Mouse (Mus musculus) right cerebral cortex, postnatal 14 days (tissue): ENCODE measurements at regions not wholly inside any gene's neighbourhood (a gene's known extent, or its start where the extent isn't known, plus 50 kb on each side); places are given as distances from the start of the nearest gene placed in this dataset.
A peak's percentile ranks its signal among the peaks of the same experiment; 100 is the strongest.

Experiments
- DNase-seq: peaks from one replicate; pipeline ENCODE4 v3.0.0; 2022

- DNase-seq, result no peak
These were observed 253.9 kb upstream of the Noct start for GRCm38 (mm10) chr3:50970386-50970785.

- no peak for DNase-seq
These were observed 251.2 kb upstream of the Noct start for GRCm38 (mm10) chr3:50973081-50973480.

GRCm38 (mm10) chr3:50976141-50976780 lies 248.0 kb upstream of the Noct start:
- no peak for DNase-seq

GRCm38 (mm10) chr3:50976818-50977217 lies 247.4 kb upstream of the Noct start:
- DNase-seq, result no peak

- DNase-seq, result no peak
These were observed 245.6 kb upstream of the Noct start for GRCm38 (mm10) chr3:50978636-50979035.

- no peak for DNase-seq
These were observed 244.7 kb upstream of the Noct start for GRCm38 (mm10) chr3:50979592-50979991.

GRCm38 (mm10) chr3:50981751-50982150 lies 242.5 kb upstream of the Noct start:
- DNase-seq, result no peak

GRCm38 (mm10) chr3:50982649-50983048 lies 241.6 kb upstream of the Noct start:
- DNase-seq, result no peak

GRCm38 (mm10) chr3:50983126-50983525 lies 241.1 kb upstream of the Noct start:
- no peak for DNase-seq

- peak; percentile 32 for DNase-seq
These were observed 240.1 kb upstream of the Noct start for GRCm38 (mm10) chr3:50983962-50984765.

GRCm38 (mm10) chr3:50987821-50988220 lies 236.4 kb upstream of the Noct start:
- peak; percentile 20 for DNase-seq

- no peak for DNase-seq
These were observed 233.4 kb upstream of the Noct start for GRCm38 (mm10) chr3:50990810-50991209.

- no peak for DNase-seq
These were observed 231.5 kb upstream of the Noct start for GRCm38 (mm10) chr3:50992581-50993313.

- no peak for DNase-seq
These were observed 224.5 kb upstream of the Noct start for GRCm38 (mm10) chr3:50999745-51000144.

- DNase-seq, result no peak
These were observed 223.3 kb upstream of the Noct start for GRCm38 (mm10) chr3:51000938-51001337.

- DNase-seq, result no peak
These were observed 221.6 kb upstream of the Noct start for GRCm38 (mm10) chr3:51002662-51003061.

GRCm38 (mm10) chr3:51003506-51004170 lies 220.6 kb upstream of the Noct start:
- DNase-seq, result no peak

- DNase-seq, result no peak
These were observed 220.0 kb upstream of the Noct start for GRCm38 (mm10) chr3:51004216-51004615.

GRCm38 (mm10) chr3:51009098-51009497 lies 215.1 kb upstream of the Noct start:
- DNase-seq, result no peak

GRCm38 (mm10) chr3:51019650-51020346 lies 204.4 kb upstream of the Noct start:
- DNase-seq, result no peak

GRCm38 (mm10) chr3:51024655-51025054 lies 199.6 kb upstream of the Noct start:
- DNase-seq, result no peak

- DNase-seq, result no peak
These were observed 192.4 kb upstream of the Noct start for GRCm38 (mm10) chr3:51031821-51032220.

GRCm38 (mm10) chr3:51033292-51033691 lies 191.0 kb upstream of the Noct start:
- DNase-seq, result no peak
